Mouse (Mus musculus): ENCODE measurements around the gene Musk. TPM values are rescaled to one million over a fixed set of nuclear protein-coding genes. Genes with fewer than 3 reads are reported as not detected.
"Not testable (repeated sequence)": the region's sequence is repeated elsewhere in the genome, so short reads cannot be mapped to it uniquely, and the experiment has no call there.

The Musk gene
- polyA plus RNA-seq (2015; fragmentation: Nextera tagmentation; extraction: Ambion mirVana) = 0.05 and 0.08 TPM in 2 replicates

DNA sequence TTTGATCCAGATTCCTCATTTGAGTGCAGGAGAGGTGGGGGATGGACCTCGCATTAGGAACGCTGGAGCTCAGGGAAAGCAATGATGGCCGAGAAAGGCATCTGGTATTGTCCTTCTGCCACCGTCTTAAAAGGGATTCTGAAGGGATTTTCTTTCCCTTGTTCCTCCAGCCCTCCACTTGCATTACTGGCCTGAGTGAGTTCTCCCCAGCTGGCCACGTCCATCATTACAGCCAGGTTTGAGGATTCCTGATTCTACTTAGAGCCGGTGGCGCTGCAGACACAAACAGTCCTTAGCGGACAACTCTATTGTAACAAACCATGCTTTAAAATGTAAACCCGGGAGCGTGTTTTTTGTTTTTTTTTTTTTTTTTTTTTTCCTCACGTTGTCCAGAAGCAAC lies at the start of gene Musk:
Gene Musk, plus strand, starts transcription at position 274 of the 400 bp plus-strand sequence.
- Histone ChIP-seq H3K9me3 (replicated peaks; ENCODE audit: control insufficient read depth, low read length) (no peaks in the 10 kb centered on the region), H3K4me2 (ENCODE audit: low read depth, low read length) (no peak within 1 kb of the TSS), H3K9ac (ENCODE audit: low read depth, low read length) (no peak within 1 kb of the TSS), H3K4me1 (ENCODE audit: control insufficient read depth, low read depth, low read length) (no peaks in the 10 kb centered on the region), H3K27me3 (ENCODE audit: control insufficient read depth, insufficient read depth, low read depth, low read length) (no peaks in the 10 kb centered on the region), H3K27ac (ENCODE audit: low read length) (no peak within 1 kb of the TSS), H3K4me3 (ENCODE audit: low read depth, low read length) (no peak within 1 kb of the TSS), H3K36me3 (ENCODE audit: control insufficient read depth, insufficient read depth) (no peaks in the 10 kb centered on the region)
- 61% methylated on average over 11 of the region's 11 CpGs for WGBS (ENCODE audit: insufficient replicate concordance)
- ATAC-seq (ENCODE audit: low read depth) = no peak

- no peaks in the 10 kb centered on the region for H3K4me1 ChIP-seq (ENCODE audit: control insufficient read depth, low read depth, low read length)
- ATAC-seq (ENCODE audit: low read depth) = no peak
- H3K27me3 ChIP-seq (ENCODE audit: control insufficient read depth, insufficient read depth, low read depth, low read length) = no peaks in the 10 kb centered on the region
- no peak overlapping the region for H3K4me2 ChIP-seq (ENCODE audit: low read depth, low read length)
- no peak overlapping the region for H3K4me3 ChIP-seq (ENCODE audit: low read depth, low read length)
- no peaks in the 10 kb centered on the region for H3K9me3 ChIP-seq (replicated peaks; ENCODE audit: control insufficient read depth, low read length)
- no peak overlapping the region for H3K27ac ChIP-seq (ENCODE audit: low read length)
- WGBS (ENCODE audit: insufficient replicate concordance) = 50% methylated on average over 7 of the region's 7 CpGs
- no peaks in the 10 kb centered on the region for H3K36me3 ChIP-seq (ENCODE audit: control insufficient read depth, insufficient read depth)
- H3K9ac ChIP-seq (ENCODE audit: low read depth, low read length) = no peak overlapping the region
Observed at GRCm38 (mm10) chr4:58240416-58240815, 45.3 kb upstream of the Musk start.

DNA sequence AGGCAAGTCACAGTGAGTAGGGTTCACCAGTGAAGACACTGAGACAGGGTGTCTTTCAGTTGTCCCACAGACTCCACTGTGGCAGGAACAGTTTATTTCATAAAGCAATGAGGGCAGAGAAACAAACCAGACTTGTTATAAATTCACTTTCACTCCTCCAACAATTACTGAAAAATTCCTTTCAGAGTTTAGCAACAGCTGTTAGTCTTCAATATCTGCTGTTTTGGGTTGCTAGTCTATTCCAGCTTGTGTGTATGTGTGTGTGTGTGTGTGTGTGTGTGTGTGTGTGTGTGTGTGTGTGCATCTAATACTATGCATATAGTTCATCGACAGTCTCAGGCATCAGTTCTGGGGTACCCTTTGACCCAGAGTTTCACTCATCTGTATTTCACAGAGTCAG lies 40.2 kb upstream of the Musk start:
- ATAC-seq (ENCODE audit: low read depth) = no peak
- Histone ChIP-seq H3K4me3 (ENCODE audit: low read depth, low read length) (no peak overlapping the region), H3K9me3 (replicated peaks; ENCODE audit: control insufficient read depth, low read length) (no peaks in the 10 kb centered on the region), H3K9ac (ENCODE audit: low read depth, low read length) (no peak overlapping the region), H3K27ac (ENCODE audit: low read length) (no peak overlapping the region), H3K36me3 (ENCODE audit: control insufficient read depth, insufficient read depth) (no peaks in the 10 kb centered on the region), H3K27me3 (ENCODE audit: control insufficient read depth, insufficient read depth, low read depth, low read length) (no peaks in the 10 kb centered on the region), H3K4me1 (ENCODE audit: control insufficient read depth, low read depth, low read length) (no peaks in the 10 kb centered on the region), H3K4me2 (ENCODE audit: low read depth, low read length) (no peak overlapping the region)
- 73% methylated on average over 1 of the region's 1 CpGs for WGBS (ENCODE audit: insufficient replicate concordance)

DNA sequence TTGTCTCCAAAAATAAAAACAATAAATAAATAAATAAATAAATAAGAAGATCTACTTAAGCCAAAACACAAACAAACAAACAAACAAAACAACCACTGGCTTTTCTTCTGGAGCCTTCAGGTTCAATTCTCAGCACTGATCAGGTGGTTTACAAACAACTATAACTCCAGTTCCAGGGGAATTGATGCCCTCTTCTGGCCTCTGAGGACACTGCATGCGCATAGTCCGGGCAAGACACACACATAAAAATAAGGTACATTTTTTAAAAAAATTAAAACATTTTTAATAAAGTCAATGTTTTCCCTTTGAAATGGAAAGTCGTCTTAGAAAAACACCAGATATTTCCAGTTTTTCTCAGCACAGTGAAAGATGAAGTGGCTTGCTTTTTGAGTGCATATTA lies 33.4 kb upstream of the Musk start:
- H3K4me1 ChIP-seq (ENCODE audit: control insufficient read depth, low read depth, low read length) = no peaks in the 10 kb centered on the region
- no peak overlapping the region for H3K27ac ChIP-seq (ENCODE audit: low read length)
- H3K36me3 ChIP-seq (ENCODE audit: control insufficient read depth, insufficient read depth) = no peaks in the 10 kb centered on the region
- ATAC-seq (ENCODE audit: low read depth) = no peak
- H3K4me2 ChIP-seq (ENCODE audit: low read depth, low read length) = no peak overlapping the region
- H3K27me3 ChIP-seq (ENCODE audit: control insufficient read depth, insufficient read depth, low read depth, low read length) = no peaks in the 10 kb centered on the region
- H3K9ac ChIP-seq (ENCODE audit: low read depth, low read length) = no peak overlapping the region
- 57% methylated on average over 3 of the region's 3 CpGs for WGBS (ENCODE audit: insufficient replicate concordance)
- H3K9me3 ChIP-seq (replicated peaks; ENCODE audit: control insufficient read depth, low read length) = no peaks in the 10 kb centered on the region
- no peak overlapping the region for H3K4me3 ChIP-seq (ENCODE audit: low read depth, low read length)

DNA sequence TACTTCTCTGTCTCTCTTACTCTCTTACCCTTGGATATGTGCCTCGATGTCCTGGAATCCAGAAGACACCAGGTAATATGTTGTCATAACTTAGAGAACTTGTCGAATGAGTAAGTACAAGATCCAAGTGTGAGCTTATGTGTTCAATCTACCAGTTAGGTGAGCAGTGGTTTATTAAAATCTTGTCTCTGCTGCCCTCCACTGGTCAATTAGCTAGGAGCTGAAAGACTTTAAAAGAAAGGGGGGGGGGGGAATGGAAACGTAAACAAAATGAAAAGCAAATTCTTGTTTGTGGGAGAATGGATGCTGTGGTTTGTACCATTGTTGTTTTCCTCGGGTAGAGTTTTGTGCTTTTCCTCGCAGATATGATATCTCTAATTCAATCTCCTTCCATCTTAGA lies 32.4 kb upstream of the Musk start:
- Histone ChIP-seq H3K4me3 (ENCODE audit: low read depth, low read length) (no peak overlapping the region), H3K27me3 (ENCODE audit: control insufficient read depth, insufficient read depth, low read depth, low read length) (no peaks in the 10 kb centered on the region), H3K9me3 (replicated peaks; ENCODE audit: control insufficient read depth, low read length) (no peaks in the 10 kb centered on the region), H3K4me2 (ENCODE audit: low read depth, low read length) (no peak overlapping the region), H3K4me1 (ENCODE audit: control insufficient read depth, low read depth, low read length) (no peaks in the 10 kb centered on the region), H3K36me3 (ENCODE audit: control insufficient read depth, insufficient read depth) (no peaks in the 10 kb centered on the region), H3K27ac (ENCODE audit: low read length) (no peak overlapping the region), H3K9ac (ENCODE audit: low read depth, low read length) (no peak overlapping the region)
- ATAC-seq (ENCODE audit: low read depth) = no peak
- 18% methylated on average over 5 of the region's 5 CpGs for WGBS (ENCODE audit: insufficient replicate concordance)

- H3K4me2 ChIP-seq (ENCODE audit: low read depth, low read length); H3K4me1 ChIP-seq (ENCODE audit: control insufficient read depth, low read depth, low read length); H3K9ac ChIP-seq (ENCODE audit: low read depth, low read length); H3K4me3 ChIP-seq (ENCODE audit: low read depth, low read length); H3K9me3 ChIP-seq (replicated peaks; ENCODE audit: control insufficient read depth, low read length); H3K36me3 ChIP-seq (ENCODE audit: control insufficient read depth, insufficient read depth); H3K27ac ChIP-seq (ENCODE audit: low read length); H3K27me3 ChIP-seq (ENCODE audit: control insufficient read depth, insufficient read depth, low read depth, low read length); ATAC-seq (ENCODE audit: low read depth): not testable (repeated sequence)
- WGBS (ENCODE audit: insufficient replicate concordance) = 77% methylated on average over 21 of the region's 21 CpGs
Observed at GRCm38 (mm10) chr4:58260767-58261166, 25.0 kb upstream of the Musk start.

- Histone ChIP-seq H3K27ac (ENCODE audit: low read length) (no peak overlapping the region), H3K4me1 (ENCODE audit: control insufficient read depth, low read depth, low read length) (no peaks in the 10 kb centered on the region), H3K9ac (ENCODE audit: low read depth, low read length) (no peak overlapping the region), H3K4me3 (ENCODE audit: low read depth, low read length) (no peak overlapping the region), H3K9me3 (replicated peaks; ENCODE audit: control insufficient read depth, low read length) (no peaks in the 10 kb centered on the region), H3K27me3 (ENCODE audit: control insufficient read depth, insufficient read depth, low read depth, low read length) (no peaks in the 10 kb centered on the region), H3K36me3 (ENCODE audit: control insufficient read depth, insufficient read depth) (no peaks in the 10 kb centered on the region), H3K4me2 (ENCODE audit: low read depth, low read length) (no peak overlapping the region)
- no peak for ATAC-seq (ENCODE audit: low read depth)
- WGBS (ENCODE audit: insufficient replicate concordance) = 49% methylated on average over 7 of the region's 7 CpGs
Observed at GRCm38 (mm10) chr4:58266294-58266693, 19.5 kb upstream of the Musk start.

- no peaks in the 10 kb centered on the region for H3K27me3 ChIP-seq (ENCODE audit: control insufficient read depth, insufficient read depth, low read depth, low read length)
Observed at GRCm38 (mm10) chr4:58268897-58269542, 16.7 kb upstream of the Musk start.

DNA sequence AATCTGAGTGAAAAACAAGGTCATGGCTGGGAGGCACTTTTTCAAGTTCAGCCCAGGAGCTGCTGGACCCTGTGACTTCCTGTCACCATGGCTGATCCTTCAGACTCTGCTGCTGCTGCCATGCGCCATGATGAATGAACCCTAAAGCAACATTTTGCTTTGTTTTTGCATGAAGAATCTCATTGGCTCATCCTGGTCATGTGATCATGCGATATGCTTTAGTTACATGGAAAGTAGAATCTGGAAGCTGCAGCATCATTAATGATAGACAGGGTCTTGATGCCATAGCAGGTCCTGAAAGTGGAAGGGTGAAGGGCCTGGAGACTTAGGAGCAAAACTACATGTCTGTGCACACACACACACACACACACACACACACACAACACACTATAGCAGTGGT lies 15.8 kb upstream of the Musk start:
- no peak for ATAC-seq (ENCODE audit: low read depth)
- Histone ChIP-seq H3K4me3 (ENCODE audit: low read depth, low read length) (no peak overlapping the region), H3K27me3 (ENCODE audit: control insufficient read depth, insufficient read depth, low read depth, low read length) (no peaks in the 10 kb centered on the region), H3K9me3 (replicated peaks; ENCODE audit: control insufficient read depth, low read length) (no peaks in the 10 kb centered on the region), H3K4me2 (ENCODE audit: low read depth, low read length) (no peak overlapping the region), H3K9ac (ENCODE audit: low read depth, low read length) (no peak overlapping the region), H3K27ac (ENCODE audit: low read length) (no peak overlapping the region), H3K4me1 (ENCODE audit: control insufficient read depth, low read depth, low read length) (no peaks in the 10 kb centered on the region), H3K36me3 (ENCODE audit: control insufficient read depth, insufficient read depth) (no peaks in the 10 kb centered on the region)
- WGBS (ENCODE audit: insufficient replicate concordance) = 74% methylated on average over 2 of the region's 2 CpGs

More at GRCm38 (mm10) chr4:58268897-58269542, 16.7 kb upstream of the Musk start:
- 53% methylated on average over 4 of the region's 4 CpGs for WGBS (ENCODE audit: insufficient replicate concordance)
- Histone ChIP-seq H3K36me3 (ENCODE audit: control insufficient read depth, insufficient read depth) (no peaks in the 10 kb centered on the region), H3K4me2 (ENCODE audit: low read depth, low read length) (no peak overlapping the region), H3K9ac (ENCODE audit: low read depth, low read length) (no peak overlapping the region), H3K27ac (ENCODE audit: low read length) (no peak overlapping the region), H3K4me3 (ENCODE audit: low read depth, low read length) (no peak overlapping the region), H3K9me3 (replicated peaks; ENCODE audit: control insufficient read depth, low read length) (no peaks in the 10 kb centered on the region), H3K4me1 (ENCODE audit: control insufficient read depth, low read depth, low read length) (no peaks in the 10 kb centered on the region)
- no peak for ATAC-seq (ENCODE audit: low read depth)
